8 mouse cellular contexts compared by ENCODE assay signal in genomic region chr5:142619866-142620265, GRCm38 (mm10). TPM values are rescaled to one million over a fixed set of nuclear protein-coding genes. Genes with fewer than 3 reads are reported as not detected.
DNase-seq lines count a peak whose midpoint lies in the region; ATAC-seq and TF ChIP-seq lines count a peak whose summit lies in the region.

No protein-coding gene starts in this region.

- TF ChIP-seq CTCF in brain, embryonic 14.5 days (IDR thresholded peaks at IDR 0.05; ENCODE audit: borderline replicate concordance, extremely low read depth, insufficient read depth, insufficient read length): peak; percentile 80; the same call in 1 of the 2 replicates

- WGBS in forebrain, embryonic 15.5 days: 20% methylated on average over 5 of the region's 5 CpGs
- 32% methylated on average over 5 of the region's 5 CpGs for WGBS in midbrain, embryonic 11.5 days

- peak; percentile 28 for DNase-seq in gastrocnemius, postnatal 10 days
- DNase-seq in gastrocnemius, postnatal 36 days: no peak
- peak; percentile 42 to 49 for DNase-seq in B cell, adult 2 months
- peak; percentile 81 for DNase-seq in brain, embryonic 14.5 days (ENCODE audit: low read depth)
- peak; percentile 46 to 83 for DNase-seq in kidney, postnatal 36 days
- DNase-seq in midbrain, embryonic 11.5 days (ENCODE audit: low spot score, missing footprints): peak; percentile 89
- peak; percentile 34 for DNase-seq in thymus, postnatal 0 days (ENCODE audit: low spot score)

- TF ChIP-seq POLR2A in brain, embryonic 14.5 days (IDR thresholded peaks at IDR 0.05; ENCODE audit: borderline replicate concordance, extremely low read depth, insufficient read depth, insufficient read length, poor library complexity, severe bottlenecking): no peak

- H3K4me1 ChIP-seq in forebrain, embryonic 15.5 days: no peaks in the 10 kb centered on the region
- H3K4me1 ChIP-seq in midbrain, embryonic 11.5 days (ENCODE audit: control insufficient read depth, insufficient read depth, low read length): no peaks in the 10 kb centered on the region

- no peak overlapping the region for H3K4me2 ChIP-seq in forebrain, embryonic 15.5 days (replicated peaks)
- no peak overlapping the region for H3K4me2 ChIP-seq in midbrain, embryonic 11.5 days

- no peak overlapping the region for H3K27ac ChIP-seq in forebrain, embryonic 15.5 days (replicated peaks)
- no peak overlapping the region for H3K27ac ChIP-seq in midbrain, embryonic 11.5 days (ENCODE audit: low read depth, low read length)

- H3K9me3 ChIP-seq in forebrain, embryonic 15.5 days: no peaks in the 10 kb centered on the region
- no peaks in the 10 kb centered on the region for H3K9me3 ChIP-seq in midbrain, embryonic 11.5 days (ENCODE audit: control insufficient read depth, low read length)

- no peak overlapping the region for H3K4me3 ChIP-seq in forebrain, embryonic 15.5 days
- no peak overlapping the region for H3K4me3 ChIP-seq in midbrain, embryonic 11.5 days (ENCODE audit: low read depth, low read length)

- intact Hi-C loops in gastrocnemius, postnatal 36 days (cut with DNase I): loop anchor here (5.0 kb wide), 2 partner anchors 63 to 123 kb away; no protein-coding TSS in a partner anchor

- H3K36me3 ChIP-seq in forebrain, embryonic 15.5 days: no peaks in the 10 kb centered on the region
- H3K36me3 ChIP-seq in midbrain, embryonic 11.5 days (ENCODE audit: control insufficient read depth, insufficient read depth, low read length): no peaks in the 10 kb centered on the region

- no peak overlapping the region for H3K9ac ChIP-seq in forebrain, embryonic 15.5 days (replicated peaks)
- H3K9ac ChIP-seq in midbrain, embryonic 11.5 days (ENCODE audit: low read length): no peak overlapping the region

- H3K27me3 ChIP-seq in forebrain, embryonic 15.5 days: no peaks in the 10 kb centered on the region
- no peaks in the 10 kb centered on the region for H3K27me3 ChIP-seq in midbrain, embryonic 11.5 days (ENCODE audit: control insufficient read depth, insufficient read depth, low read length)

- peak; percentile 74 for ATAC-seq in forebrain, embryonic 15.5 days (replicated peaks)
- ATAC-seq in midbrain, embryonic 11.5 days (ENCODE audit: low FRiP score): no peak

RNA-seq across cellular contexts. Expression of gene Wipi2, which starts 7.6 kb away (rescaled TPM):
- total RNA-seq in gastrocnemius, postnatal 10 days (2021): 10 to 100 TPM; 29.2 to 33.6 TPM
- 10 to 100 TPM; 24.9 to 28.8 TPM for total RNA-seq in gastrocnemius, postnatal 36 days (2021)
- 51.5 and 51.7 TPM in 2 replicates for polyA plus RNA-seq in brain, embryonic 14.5 days (2012; rRNA removed)
- 48.8 and 51.0 TPM in 2 replicates for polyA plus RNA-seq in forebrain, embryonic 15.5 days (2015; fragmentation: Nextera tagmentation; extraction: Ambion mirVana)
- polyA plus RNA-seq in midbrain, embryonic 11.5 days (2014; fragmentation: Nextera tagmentation; extraction: Ambion mirVana): 53.1 and 55.7 TPM in 2 replicates
- polyA plus RNA-seq in thymus, postnatal 0 days (2015; fragmentation: Nextera tagmentation; extraction: Ambion mirVana): 30.7 and 31.9 TPM in 2 replicates

RNA-seq across cellular contexts. Expression of gene Mmd2, which starts 11.3 kb away (rescaled TPM):
- under 1 TPM; 0.31 to 0.43 TPM for total RNA-seq in gastrocnemius, postnatal 10 days (2021)
- not detected for total RNA-seq in gastrocnemius, postnatal 36 days (2021)
- polyA plus RNA-seq in brain, embryonic 14.5 days (2012; rRNA removed): 25.5 and 29.0 TPM in 2 replicates
- polyA plus RNA-seq in forebrain, embryonic 15.5 days (2015; fragmentation: Nextera tagmentation; extraction: Ambion mirVana): 76.8 and 79.9 TPM in 2 replicates
- polyA plus RNA-seq in midbrain, embryonic 11.5 days (2014; fragmentation: Nextera tagmentation; extraction: Ambion mirVana): 8.4 and 9.1 TPM in 2 replicates
- polyA plus RNA-seq in thymus, postnatal 0 days (2015; fragmentation: Nextera tagmentation; extraction: Ambion mirVana): 0.07 and 0.13 TPM in 2 replicates

Comparison
In these comparisons a context has a peak if more than half of its experiments do, and no peak if none do; other contexts are left out.
1. DNase-seq: peak in gastrocnemius, postnatal 10 days (single experiment), B cell, adult 2 months (2 of 2), brain, embryonic 14.5 days (single experiment), kidney, postnatal 36 days (2 of 2), midbrain, embryonic 11.5 days (single experiment) and thymus, postnatal 0 days (single experiment); none in gastrocnemius, postnatal 36 days (0 of 2).